Mouse (Mus musculus): ENCODE data around the gene Gm21860. TPM values are rescaled to one million over a fixed set of nuclear protein-coding genes. Genes with fewer than 3 reads are reported as not detected.
"Not testable (repeated sequence)": the region's sequence is repeated elsewhere in the genome, so short reads cannot be mapped to it uniquely, and the experiment has no call there.

Gm21860 gene
- polyA plus RNA-seq, 1 experiment: not detected

GRCm38 (mm10) chrY:90733656-90734333 lies 20.8 kb downstream of the Gm21860 start:
- not testable (repeated sequence) for H3K4me3 ChIP-seq; H3K4me2 ChIP-seq (ENCODE audit: low read depth); H3K27me3 ChIP-seq (ENCODE audit: control insufficient read depth, insufficient read depth, insufficient read length); H3K36me3 ChIP-seq (ENCODE audit: control insufficient read depth, insufficient read depth); H3ac ChIP-seq (ENCODE audit: control insufficient read depth, insufficient read length); H3K79me2 ChIP-seq (ENCODE audit: control insufficient read depth, insufficient read depth)

- not testable (repeated sequence) for H3K27me3 ChIP-seq (ENCODE audit: control insufficient read depth, insufficient read depth, insufficient read length); H3K4me3 ChIP-seq; H3ac ChIP-seq (ENCODE audit: control insufficient read depth, insufficient read length); H3K79me2 ChIP-seq (ENCODE audit: control insufficient read depth, insufficient read depth); H3K36me3 ChIP-seq (ENCODE audit: control insufficient read depth, insufficient read depth)
- H3K4me2 ChIP-seq (ENCODE audit: low read depth): peak overlapping the region; percentile 4
Measured at GRCm38 (mm10) chrY:90732101-90732542, 22.5 kb downstream of the Gm21860 start.

GRCm38 (mm10) chrY:90731593-90731955 lies 23.0 kb downstream of the Gm21860 start:
- H3K79me2 ChIP-seq (ENCODE audit: control insufficient read depth, insufficient read depth); H3ac ChIP-seq (ENCODE audit: control insufficient read depth, insufficient read length); H3K4me2 ChIP-seq (ENCODE audit: low read depth); H3K4me3 ChIP-seq; H3K36me3 ChIP-seq (ENCODE audit: control insufficient read depth, insufficient read depth); H3K27me3 ChIP-seq (ENCODE audit: control insufficient read depth, insufficient read depth, insufficient read length): not testable (repeated sequence)

GRCm38 (mm10) chrY:90730908-90731592 lies 23.6 kb downstream of the Gm21860 start:
- not testable (repeated sequence) for H3ac ChIP-seq (ENCODE audit: control insufficient read depth, insufficient read length); H3K4me3 ChIP-seq; H3K79me2 ChIP-seq (ENCODE audit: control insufficient read depth, insufficient read depth); H3K36me3 ChIP-seq (ENCODE audit: control insufficient read depth, insufficient read depth); H3K4me2 ChIP-seq (ENCODE audit: low read depth); H3K27me3 ChIP-seq (ENCODE audit: control insufficient read depth, insufficient read depth, insufficient read length)

- H3ac ChIP-seq (ENCODE audit: control insufficient read depth, insufficient read length); H3K27me3 ChIP-seq (ENCODE audit: control insufficient read depth, insufficient read depth, insufficient read length); H3K4me3 ChIP-seq; H3K36me3 ChIP-seq (ENCODE audit: control insufficient read depth, insufficient read depth); H3K4me2 ChIP-seq (ENCODE audit: low read depth); H3K79me2 ChIP-seq (ENCODE audit: control insufficient read depth, insufficient read depth): not testable (repeated sequence)
Measured at GRCm38 (mm10) chrY:90729816-90730303, 24.8 kb downstream of the Gm21860 start.

- H3K79me2 ChIP-seq (ENCODE audit: control insufficient read depth, insufficient read depth); H3K4me2 ChIP-seq (ENCODE audit: low read depth); H3ac ChIP-seq (ENCODE audit: control insufficient read depth, insufficient read length); H3K36me3 ChIP-seq (ENCODE audit: control insufficient read depth, insufficient read depth); H3K4me3 ChIP-seq; H3K27me3 ChIP-seq (ENCODE audit: control insufficient read depth, insufficient read depth, insufficient read length): not testable (repeated sequence)
Measured at GRCm38 (mm10) chrY:90728905-90729256, 25.7 kb downstream of the Gm21860 start.

- H3K4me3 ChIP-seq; H3K36me3 ChIP-seq (ENCODE audit: control insufficient read depth, insufficient read depth): not testable (repeated sequence)
Measured at GRCm38 (mm10) chrY:90728251-90728904, 26.2 kb downstream of the Gm21860 start.

GRCm38 (mm10) chrY:90727121-90727908 lies 27.3 kb downstream of the Gm21860 start:
- H3K4me2 ChIP-seq (ENCODE audit: low read depth); H3K79me2 ChIP-seq (ENCODE audit: control insufficient read depth, insufficient read depth); H3K36me3 ChIP-seq (ENCODE audit: control insufficient read depth, insufficient read depth); H3ac ChIP-seq (ENCODE audit: control insufficient read depth, insufficient read length); H3K4me3 ChIP-seq; H3K27me3 ChIP-seq (ENCODE audit: control insufficient read depth, insufficient read depth, insufficient read length): not testable (repeated sequence)

More at GRCm38 (mm10) chrY:90728251-90728904, 26.2 kb downstream of the Gm21860 start:
- not testable (repeated sequence) for H3ac ChIP-seq (ENCODE audit: control insufficient read depth, insufficient read length); H3K27me3 ChIP-seq (ENCODE audit: control insufficient read depth, insufficient read depth, insufficient read length); H3K4me2 ChIP-seq (ENCODE audit: low read depth); H3K79me2 ChIP-seq (ENCODE audit: control insufficient read depth, insufficient read depth)

- H3K36me3 ChIP-seq (ENCODE audit: control insufficient read depth, insufficient read depth); H3ac ChIP-seq (ENCODE audit: control insufficient read depth, insufficient read length); H3K4me2 ChIP-seq (ENCODE audit: low read depth); H3K79me2 ChIP-seq (ENCODE audit: control insufficient read depth, insufficient read depth); H3K27me3 ChIP-seq (ENCODE audit: control insufficient read depth, insufficient read depth, insufficient read length); H3K4me3 ChIP-seq: not testable (repeated sequence)
Measured at GRCm38 (mm10) chrY:90725701-90726451, 28.7 kb downstream of the Gm21860 start.

GRCm38 (mm10) chrY:90725166-90725565 lies 29.5 kb downstream of the Gm21860 start:
- not testable (repeated sequence) for H3K36me3 ChIP-seq (ENCODE audit: control insufficient read depth, insufficient read depth); H3K79me2 ChIP-seq (ENCODE audit: control insufficient read depth, insufficient read depth); H3ac ChIP-seq (ENCODE audit: control insufficient read depth, insufficient read length); H3K4me2 ChIP-seq (ENCODE audit: low read depth); H3K27me3 ChIP-seq (ENCODE audit: control insufficient read depth, insufficient read depth, insufficient read length); H3K4me3 ChIP-seq

GRCm38 (mm10) chrY:90724014-90724709 lies 30.5 kb downstream of the Gm21860 start:
- H3K36me3 ChIP-seq (ENCODE audit: control insufficient read depth, insufficient read depth); H3K4me3 ChIP-seq; H3K79me2 ChIP-seq (ENCODE audit: control insufficient read depth, insufficient read depth); H3ac ChIP-seq (ENCODE audit: control insufficient read depth, insufficient read length); H3K27me3 ChIP-seq (ENCODE audit: control insufficient read depth, insufficient read depth, insufficient read length): not testable (repeated sequence)
- H3K4me2 ChIP-seq (ENCODE audit: low read depth): peak overlapping the region; percentile 28

Data from myocyte (in vitro differentiated cells).